9 mouse cellular contexts compared by ENCODE assay signal in the genomic region with DNA sequence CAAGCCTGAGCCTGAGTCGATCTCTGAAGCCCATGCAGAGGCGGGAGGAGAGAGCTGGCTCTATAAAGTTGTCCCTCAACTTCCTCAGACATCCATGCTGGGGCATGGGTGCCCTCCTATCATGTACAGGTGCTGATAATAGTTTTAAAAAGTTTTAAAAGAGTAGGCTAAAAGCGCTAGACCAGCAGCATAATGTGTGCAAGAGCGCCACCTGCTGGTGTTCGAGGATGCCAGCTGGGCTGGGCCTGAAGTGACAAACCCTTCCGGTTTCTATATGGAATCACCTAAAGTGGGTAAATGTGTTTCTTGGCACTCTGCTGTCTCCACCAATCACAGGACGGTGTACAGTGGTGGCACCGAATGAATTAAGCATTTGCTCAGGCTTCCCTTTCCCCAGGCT. TPM values are rescaled to one million over a fixed set of nuclear protein-coding genes. Genes with fewer than 3 reads are reported as not detected.
A peak's percentile ranks its signal among the peaks of the same experiment; 100 is the strongest.
DNase-seq lines count a peak whose midpoint lies in the region; ATAC-seq and TF ChIP-seq lines count a peak whose summit lies in the region.
"Had no signal": no experiment of that assay in that cellular context is flagged by ENCODE, and none has a peak within 500 bp of the region (broad histone marks: within the 10 kb centered on the region; RNA-seq: fewer than 3 reads in every experiment).

No protein-coding gene starts in this region.

- DNase-seq in ovary, adult 18-20 months (ENCODE audit: low spot score), result peak; percentile 46
- no peak for DNase-seq in ovary, postnatal 10 days (ENCODE audit: low spot score)
- DNase-seq in adrenal gland, postnatal 36 days, result peak; percentile 88 to 90
- peak; percentile 86 for DNase-seq in kidney, adult 9 months
- DNase-seq in liver, postnatal 0 days, result peak; percentile 91
- DNase-seq in right cerebral cortex, postnatal 14 days, result peak; percentile 88
- peak; percentile 83 to 85 for DNase-seq in urinary bladder, postnatal 36 days (ENCODE audit: low spot score in 2 of 2)

- ATAC-seq in embryonic facial prominence, embryonic 15.5 days (ENCODE audit: insufficient number of reproducible peaks, low FRiP score, low TSS enrichment, low read depth), result no peak
- no peak for ATAC-seq in liver, postnatal 0 days

- H3K36me3 ChIP-seq in embryonic facial prominence, embryonic 15.5 days, result peaks cover 19% of the 10 kb centered on the region
- peaks cover 21% of the 10 kb centered on the region for H3K36me3 ChIP-seq in liver, postnatal 0 days (replicated peaks; ENCODE audit: insufficient read depth, low read length)

- no peak overlapping the region for H3K9ac ChIP-seq in embryonic facial prominence, embryonic 15.5 days
- H3K9ac ChIP-seq in liver, postnatal 0 days (replicated peaks), result no peak overlapping the region
- H3K9ac ChIP-seq: hindbrain, embryonic 15.5 days had no signal

- peaks cover 33% of the 10 kb centered on the region for H3K4me1 ChIP-seq in embryonic facial prominence, embryonic 15.5 days
- peaks cover 24% of the 10 kb centered on the region for H3K4me1 ChIP-seq in liver, postnatal 0 days (ENCODE audit: insufficient read depth)

- WGBS in embryonic facial prominence, embryonic 15.5 days, result 20% methylated on average over 8 of the region's 8 CpGs
- WGBS in liver, postnatal 0 days (ENCODE audit: insufficient replicate concordance), result 20% methylated on average over 8 of the region's 8 CpGs

- TF ChIP-seq EP300 in liver, postnatal 0 days (IDR thresholded peaks at IDR 0.05; ENCODE audit: low read depth), result no peak

- no peaks in the 10 kb centered on the region for H3K9me3 ChIP-seq in embryonic facial prominence, embryonic 15.5 days (replicated peaks)
- no peaks in the 10 kb centered on the region for H3K9me3 ChIP-seq in liver, postnatal 0 days (ENCODE audit: low read length)
- H3K9me3 ChIP-seq: hindbrain, embryonic 15.5 days had no signal

- H3K4me2 ChIP-seq in embryonic facial prominence, embryonic 15.5 days (replicated peaks), result no peak overlapping the region
- no peak overlapping the region for H3K4me2 ChIP-seq in liver, postnatal 0 days (ENCODE audit: low read depth, low read length)
- H3K4me2 ChIP-seq: hindbrain, embryonic 15.5 days had no signal

- no peaks in the 10 kb centered on the region for H3K27me3 ChIP-seq in embryonic facial prominence, embryonic 15.5 days
- H3K27me3 ChIP-seq in liver, postnatal 0 days (ENCODE audit: insufficient read depth, low read length), result no peaks in the 10 kb centered on the region

- H3K27ac ChIP-seq in embryonic facial prominence, embryonic 15.5 days (replicated peaks), result 0 out of 2 replicates have a peak overlapping the region, but pooled peaks have one; percentile 25
- H3K27ac ChIP-seq in liver, postnatal 0 days (ENCODE audit: low read depth), result no peak overlapping the region
- H3K27ac ChIP-seq: hindbrain, embryonic 15.5 days had no signal

- peak; percentile 96 for TF ChIP-seq CTCF in liver, postnatal 0 days (IDR thresholded peaks at IDR 0.05; ENCODE audit: low read depth)

- no peak overlapping the region for H3K4me3 ChIP-seq in embryonic facial prominence, embryonic 15.5 days (replicated peaks)
- H3K4me3 ChIP-seq in liver, postnatal 0 days (ENCODE audit: low read depth, low read length), result no peak overlapping the region
- H3K4me3 ChIP-seq: hindbrain, embryonic 15.5 days had no signal

RNA-seq across cellular contexts. Expression of gene Zfp36l2, which starts 3.1 kb away (rescaled TPM):
- total RNA-seq in adrenal gland, postnatal 36 days (2021), result 10 to 100 TPM; 71.6 to 77.9 TPM
- polyA plus RNA-seq in embryonic facial prominence, embryonic 15.5 days (2015; fragmentation: Nextera tagmentation; extraction: Ambion mirVana), result 22.8 and 23.1 TPM in 2 replicates
- 7.6 and 7.7 TPM in 2 replicates for polyA plus RNA-seq in liver, postnatal 0 days (2015; fragmentation: Nextera tagmentation; extraction: Ambion mirVana)
